Mouse (Mus musculus) lung, postnatal 0 days (tissue): Measurements from ENCODE around the gene Vcl. TPM values are rescaled to one million over a fixed set of nuclear protein-coding genes. Genes with fewer than 3 reads are reported as not detected.

Experiments
- ATAC-seq: fragments of 200-750 bp; cut with Nextera tagmentation; 2 replicates; pipeline ENCODE4 v1.8.0; 2017; ENCODE audit warnings: moderate library complexity
- DNase-seq: peaks from one replicate; pipeline ENCODE4 v3.0.0-alpha.2; 2016; ENCODE audit warnings: low spot score
- H3K27ac ChIP-seq: fragments of 300-500 bp; sonication (generic); 2 replicates; pipeline ENCODE4 v1.5.1; 2014; ENCODE audit warnings: antibody characterized with exemption, mild to moderate bottlenecking, low read length, mixed read lengths
- H3K27me3 ChIP-seq: fragments of 300-500 bp; sonication (generic); replicated peaks from 2 replicates; pipeline ENCODE4 v1.6.1; 2014; ENCODE audit warnings: low read length, mixed read lengths; ENCODE audit not compliant: insufficient read depth
- H3K36me3 ChIP-seq: fragments of 300-500 bp; sonication (generic); 2 replicates; pipeline ENCODE4 v1.6.1; 2014; ENCODE audit warnings: low read length, mixed read lengths; ENCODE audit not compliant: insufficient read depth
- H3K4me1 ChIP-seq: fragments of 300-500 bp; sonication (generic); 2 replicates; pipeline ENCODE4 v1.6.1; 2014; ENCODE audit warnings: antibody characterized with exemption, low read depth, low read length, mixed read lengths; ENCODE audit not compliant: insufficient read depth
- H3K4me2 ChIP-seq: fragments of 300-500 bp; sonication (generic); replicated peaks from 2 replicates; pipeline ENCODE4 v1.6.1; 2014; ENCODE audit warnings: low read depth, mild to moderate bottlenecking, low read length, moderate library complexity, mixed read lengths
- H3K4me3 ChIP-seq: fragments of 300-500 bp; sonication (generic); 2 replicates; pipeline ENCODE4 v1.5.1; 2014; ENCODE audit warnings: low read depth, low read length
- H3K9ac ChIP-seq: fragments of 300-500 bp; sonication (generic); replicated peaks from 2 replicates; pipeline ENCODE4 v1.6.1; 2014; ENCODE audit warnings: low read depth, mild to moderate bottlenecking
- H3K9me3 ChIP-seq: fragments of 300-500 bp; sonication (generic); 2 replicates; pipeline ENCODE4 v1.6.1; 2016; ENCODE audit warnings: low read length, mixed read lengths
- CTCF ChIP-seq: IDR thresholded peaks from 2 replicates; pipeline ENCODE4 v1.5.1; 2016; ENCODE audit warnings: antibody characterized with exemption, mild to moderate bottlenecking
- EP300 ChIP-seq: IDR thresholded peaks from 2 replicates; pipeline ENCODE4 v1.6.1; 2016; ENCODE audit warnings: antibody characterized with exemption, mild to moderate bottlenecking, control low read depth
- WGBS: fragments of 180-500 bp; shearing (Covaris S2); extraction: QIAGEN DNeasy Blood & Tissue Kit; methylation state at CpG from one replicate; pipeline ENCODE4 v1.1.7; 2014; 5-methylcytosine and 5-hydroxymethylcytosine counted together
- polyA plus RNA-seq: library from polyadenylated mRNA; unstranded; fragments of >200 nt; fragmentation: Nextera tagmentation; extraction: Ambion mirVana; gene quantifications from 2 replicates; pipeline ENCODE4 v1.2.1, GENCODE M21; 2015

Gene Vcl
- polyA plus RNA-seq, 1 experiment from 2014 or later: 42.8 TPM

- peak overlapping the region; percentile 68 for H3K27ac ChIP-seq
- no peak overlapping the region for H3K4me3 ChIP-seq
- no peaks in the 10 kb centered on the region for H3K27me3 ChIP-seq
- H3K9ac ChIP-seq: no peak overlapping the region
- peak; percentile 86 for ATAC-seq
- peaks cover 9% of the 10 kb centered on the region; the same call in 1 of the 2 replicates for H3K4me1 ChIP-seq
- no peaks in the 10 kb centered on the region for H3K9me3 ChIP-seq
- no peak overlapping the region for H3K4me2 ChIP-seq
- H3K36me3 ChIP-seq: no peaks in the 10 kb centered on the region
- DNase-seq: peak; percentile 85
- 27% methylated on average over 9 of the region's 9 CpGs for WGBS
- TF ChIP-seq EP300 (peak; percentile 53), CTCF (no peak)
These were observed 37.2 kb upstream of the Vcl start for GRCm38 (mm10) chr14:20891941-20892402.

DNA sequence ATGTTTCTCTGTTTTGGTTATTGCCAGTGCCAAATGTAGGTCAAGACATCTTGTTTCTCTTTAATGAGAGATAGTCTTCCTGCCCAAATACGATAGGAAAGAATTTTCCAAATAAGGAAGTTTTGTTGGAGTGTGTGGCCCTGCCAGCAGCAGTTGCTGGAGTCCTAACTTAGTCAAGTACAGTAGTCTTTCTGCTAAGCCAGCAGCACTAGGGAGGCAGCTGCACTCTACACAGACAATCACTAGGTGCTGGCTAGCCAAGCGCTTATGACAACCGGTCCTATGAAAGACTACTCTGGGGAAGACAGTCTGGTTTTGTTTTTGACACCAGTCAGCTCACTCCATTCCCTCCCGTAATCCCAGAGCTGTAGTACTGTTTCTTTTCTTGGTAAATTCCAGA lies 35.4 kb upstream of the Vcl start:
- H3K27ac ChIP-seq: 0 out of 2 replicates have a peak overlapping the region, but pooled peaks have one; percentile 57
- H3K36me3 ChIP-seq: no peaks in the 10 kb centered on the region
- ATAC-seq (peak; percentile 31; the same call in 1 of the 2 replicates), DNase-seq (peak; percentile 54)
- 36% methylated on average over 4 of the region's 4 CpGs for WGBS
- H3K4me3 ChIP-seq: no peak overlapping the region
- no peaks in the 10 kb centered on the region for H3K9me3 ChIP-seq
- H3K4me2 ChIP-seq: no peak overlapping the region
- no peak for TF ChIP-seq EP300
- no peak for TF ChIP-seq CTCF
- no peaks in the 10 kb centered on the region for H3K27me3 ChIP-seq
- H3K9ac ChIP-seq: no peak overlapping the region
- H3K4me1 ChIP-seq: peaks cover 9% of the 10 kb centered on the region; the same call in 1 of the 2 replicates

DNA sequence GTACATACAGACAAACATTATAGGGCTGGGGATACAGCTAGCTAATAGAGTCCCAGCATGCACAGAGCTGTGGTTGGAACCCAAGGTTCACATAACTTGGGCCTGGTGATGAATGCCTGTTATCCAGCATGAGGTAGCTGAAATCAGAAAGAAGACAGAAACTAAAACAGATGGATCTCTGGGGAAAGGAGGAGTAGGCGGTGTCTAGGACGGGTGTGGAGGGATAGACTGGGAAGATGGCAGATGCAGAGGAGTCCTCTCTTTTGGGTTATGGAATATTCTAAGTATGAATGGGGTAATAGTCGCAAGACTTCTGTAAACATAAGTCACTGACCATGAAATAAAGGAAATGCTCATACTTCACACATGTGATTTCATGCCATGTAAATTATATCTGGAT lies 27.9 kb upstream of the Vcl start:
- Histone ChIP-seq H3K4me2 (no peak overlapping the region), H3K27ac (no peak overlapping the region), H3K9ac (no peak overlapping the region), H3K4me3 (no peak overlapping the region), H3K4me1 (no peaks in the 10 kb centered on the region), H3K27me3 (no peaks in the 10 kb centered on the region), H3K9me3 (no peaks in the 10 kb centered on the region), H3K36me3 (no peaks in the 10 kb centered on the region)
- DNase-seq (no peak), ATAC-seq (no peak)
- TF ChIP-seq EP300: no peak
- TF ChIP-seq CTCF: no peak
- WGBS: 84% methylated on average over 3 of the region's 3 CpGs

DNA sequence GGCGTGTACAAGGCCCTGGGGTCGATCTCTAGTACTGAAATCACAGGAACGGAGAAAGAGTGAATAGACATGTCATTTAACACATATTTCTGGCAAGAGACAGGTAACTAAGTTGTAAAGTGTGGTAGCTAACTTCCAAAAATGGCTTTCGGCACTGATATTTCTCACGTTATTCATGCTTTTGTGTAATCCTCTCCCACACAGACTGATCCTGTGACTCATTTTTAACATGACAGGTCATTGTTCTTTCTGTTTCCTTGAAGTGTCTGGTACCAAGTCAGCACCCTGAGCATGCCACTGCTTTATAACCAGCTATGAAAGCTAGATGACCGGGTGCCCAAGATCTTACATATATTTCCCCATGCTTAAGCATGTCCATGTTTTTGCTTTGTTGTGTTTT lies 26.1 kb upstream of the Vcl start:
- H3K27me3 ChIP-seq: no peaks in the 10 kb centered on the region
- no peak for ATAC-seq
- H3K9ac ChIP-seq: no peak overlapping the region
- H3K9me3 ChIP-seq: no peaks in the 10 kb centered on the region
- no peak for DNase-seq
- WGBS: 77% methylated on average over 6 of the region's 6 CpGs
- H3K27ac ChIP-seq: no peak overlapping the region
- TF ChIP-seq EP300 (no peak), CTCF (no peak)
- H3K4me2 ChIP-seq: no peak overlapping the region
- H3K36me3 ChIP-seq: no peaks in the 10 kb centered on the region
- no peaks in the 10 kb centered on the region for H3K4me1 ChIP-seq
- H3K4me3 ChIP-seq: no peak overlapping the region

GRCm38 (mm10) chr14:20911811-20912210 lies 17.4 kb upstream of the Vcl start:
- Histone ChIP-seq H3K36me3 (no peaks in the 10 kb centered on the region), H3K4me1 (no peaks in the 10 kb centered on the region), H3K9ac (no peak overlapping the region), H3K9me3 (no peaks in the 10 kb centered on the region), H3K4me2 (no peak overlapping the region), H3K27ac (no peak overlapping the region), H3K27me3 (no peaks in the 10 kb centered on the region), H3K4me3 (no peak overlapping the region)
- 74% methylated on average over 2 of the region's 2 CpGs for WGBS
- no peak for ATAC-seq
- no peak for TF ChIP-seq EP300
- TF ChIP-seq CTCF: no peak
- DNase-seq: no peak

DNA sequence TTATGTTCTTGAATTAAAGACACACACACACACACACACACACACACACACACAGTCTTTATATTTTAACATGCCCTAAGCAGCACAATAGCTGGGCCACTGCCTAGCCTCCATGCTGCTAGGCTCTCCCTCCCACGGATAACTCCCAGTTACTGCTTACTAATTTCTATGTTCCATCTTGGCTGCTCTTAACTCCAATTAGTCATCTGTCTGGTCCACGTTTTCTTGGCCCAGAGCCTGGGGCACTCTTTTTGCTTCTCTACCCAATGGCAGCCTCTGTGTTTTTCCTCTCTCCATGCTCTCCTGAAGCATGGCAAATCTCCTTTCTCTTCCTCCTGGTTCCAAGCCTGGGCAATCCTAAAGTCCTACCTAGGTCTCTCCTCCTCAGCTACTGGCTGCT lies 14.8 kb upstream of the Vcl start:
- Histone ChIP-seq H3K4me1 (no peaks in the 10 kb centered on the region), H3K27me3 (no peaks in the 10 kb centered on the region), H3K4me3 (no peak overlapping the region), H3K4me2 (no peak overlapping the region), H3K9me3 (no peaks in the 10 kb centered on the region), H3K27ac (no peak overlapping the region), H3K36me3 (no peaks in the 10 kb centered on the region), H3K9ac (no peak overlapping the region)
- peak; percentile 14 for DNase-seq
- TF ChIP-seq CTCF (no peak), EP300 (no peak)
- no peak for ATAC-seq
- WGBS: 29% methylated on average over 2 of the region's 2 CpGs
